Comparison of ENCODE assay signal across 9 mouse cellular contexts in the genomic region with DNA sequence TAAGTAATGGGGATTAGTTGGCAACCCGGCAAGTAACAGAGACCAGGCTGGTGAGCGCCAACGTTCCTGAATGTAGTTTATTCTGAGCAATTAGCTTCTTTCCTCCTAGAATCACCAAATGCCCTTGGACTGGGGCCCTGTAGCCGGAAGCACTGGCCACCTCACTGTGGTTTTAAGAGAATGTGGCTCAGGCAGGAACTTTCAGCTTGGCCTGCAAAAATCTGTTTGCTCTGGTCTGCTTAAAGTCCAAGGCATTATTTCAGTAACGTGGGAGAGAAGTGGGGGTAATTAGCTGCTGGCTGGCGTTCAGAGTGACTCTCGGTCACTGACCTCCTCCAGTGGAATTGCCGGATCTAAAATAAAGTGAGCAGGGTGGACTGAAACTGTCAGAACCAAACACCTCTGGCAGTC. TPM values are rescaled to one million over a fixed set of nuclear protein-coding genes. Genes with fewer than 3 reads are reported as not detected.
A peak's percentile ranks its signal among the peaks of the same experiment; 100 is the strongest.
DNase-seq lines count a peak whose midpoint lies in the region; ATAC-seq and TF ChIP-seq lines count a peak whose summit lies in the region.
"Had no signal": no experiment of that assay in that cellular context is flagged by ENCODE, and none has a peak within 500 bp of the region (broad histone marks: within the 10 kb centered on the region; RNA-seq: fewer than 3 reads in every experiment).

No protein-coding gene starts in this region.

- peak overlapping the region; percentile 60 for H3K27ac ChIP-seq in bone marrow macrophage, adult 2 months (ENCODE audit: insufficient read depth, low read depth, low read length)
- H3K27ac ChIP-seq in hindbrain, embryonic 15.5 days (replicated peaks): no peak overlapping the region
- H3K27ac ChIP-seq in limb, embryonic 11.5 days (replicated peaks; ENCODE audit: low read depth, low read length): no peak overlapping the region

- peak overlapping the region; percentile 19 for H3ac ChIP-seq in myocyte (ENCODE audit: control insufficient read depth, insufficient read length)

- H3K27me3 ChIP-seq in hindbrain, embryonic 15.5 days: no peaks in the 10 kb centered on the region
- H3K27me3 ChIP-seq in limb, embryonic 11.5 days (ENCODE audit: control insufficient read depth, insufficient read depth, low read length): no peaks in the 10 kb centered on the region
- no peaks in the 10 kb centered on the region for H3K27me3 ChIP-seq in myocyte (ENCODE audit: control insufficient read depth, insufficient read depth, insufficient read length)

- H3K36me3 ChIP-seq in hindbrain, embryonic 15.5 days: peaks cover 21% of the 10 kb centered on the region
- H3K36me3 ChIP-seq in limb, embryonic 11.5 days (ENCODE audit: control insufficient read depth, insufficient read depth, low read length): peaks cover 13% of the 10 kb centered on the region; the same call in 1 of the 2 replicates
- peaks cover 15% of the 10 kb centered on the region for H3K36me3 ChIP-seq in myocyte (ENCODE audit: control insufficient read depth, insufficient read depth)

- TF ChIP-seq CTCF in bone marrow macrophage, adult 2 months (IDR thresholded peaks at IDR 0.05; ENCODE audit: low read depth, low read length): no peak

- H3K79me2 ChIP-seq in myocyte (ENCODE audit: control insufficient read depth, insufficient read depth): peaks cover 23% of the 10 kb centered on the region

- H3K9me3 ChIP-seq in hindbrain, embryonic 15.5 days: no peaks in the 10 kb centered on the region
- H3K9me3 ChIP-seq in limb, embryonic 11.5 days (ENCODE audit: control insufficient read depth, low read length): no peaks in the 10 kb centered on the region

- peak overlapping the region; percentile 75 for H3K4me3 ChIP-seq in bone marrow macrophage, adult 2 months (ENCODE audit: insufficient read depth, low read length)
- peak overlapping the region; percentile 88 for H3K4me3 ChIP-seq in hindbrain, embryonic 15.5 days
- H3K4me3 ChIP-seq in limb, embryonic 11.5 days (ENCODE audit: low read depth, low read length): peak overlapping the region; percentile 79
- H3K4me3 ChIP-seq in myocyte: peak overlapping the region; percentile 71

- H3K9ac ChIP-seq in hindbrain, embryonic 15.5 days: peak overlapping the region; percentile 80; the same call in 1 of the 2 replicates
- H3K9ac ChIP-seq in limb, embryonic 11.5 days (ENCODE audit: low read length): peak overlapping the region; percentile 89; the same call in 1 of the 2 replicates

- TF ChIP-seq POLR2A in bone marrow macrophage, adult 2 months (IDR thresholded peaks at IDR 0.05; ENCODE audit: borderline replicate concordance, low read depth, low read length): no peak
- TF ChIP-seq POLR2A in myocyte (IDR thresholded peaks at IDR 0.05; ENCODE audit: insufficient read length, low read depth): no peak

- peak; percentile 74 to 87 for DNase-seq in right cerebral cortex, postnatal 10 days (ENCODE audit: low spot score in 2 of 2)
- no peak for DNase-seq in right cerebral cortex, postnatal 36 days (ENCODE audit: low spot score in 2 of 2)
- no peak for DNase-seq in limb, embryonic 11.5 days (ENCODE audit: low spot score)
- no peak for DNase-seq in gastrocnemius, postnatal 25 days
- DNase-seq in left cerebral cortex, adult 18-20 months (ENCODE audit: low spot score in 2 of 2): no peak

- peaks cover 11% of the 10 kb centered on the region for H3K4me1 ChIP-seq in bone marrow macrophage, adult 2 months (ENCODE audit: control insufficient read depth, insufficient read depth, low read length)
- H3K4me1 ChIP-seq in hindbrain, embryonic 15.5 days (replicated peaks): peaks cover 21% of the 10 kb centered on the region
- 0 out of 2 replicates have a peak, but pooled peaks cover 5% of the 10 kb centered on the region for H3K4me1 ChIP-seq in limb, embryonic 11.5 days (ENCODE audit: control insufficient read depth, insufficient read depth, low read length)

- 39% methylated on average over 8 of the region's 8 CpGs for WGBS in hindbrain, embryonic 15.5 days
- 15% methylated on average over 8 of the region's 8 CpGs for WGBS in limb, embryonic 11.5 days

- no peak for ATAC-seq in hindbrain, embryonic 15.5 days (ENCODE audit: low FRiP score, low read depth)
- no peak for ATAC-seq in limb, embryonic 11.5 days (ENCODE audit: insufficient number of reproducible peaks, low FRiP score, low TSS enrichment, low read depth)

- peak overlapping the region; percentile 77 for H3K4me2 ChIP-seq in hindbrain, embryonic 15.5 days
- H3K4me2 ChIP-seq in limb, embryonic 11.5 days (ENCODE audit: low read depth, severe bottlenecking): peak overlapping the region; percentile 60
- peak overlapping the region; percentile 91 for H3K4me2 ChIP-seq in myocyte (ENCODE audit: low read depth)

TF ChIP-seq in myocyte, 11 proteins besides CTCF, POLR2A, EP300 and RAD21:
- TF ChIP-seq USF1 (IDR thresholded peaks at IDR 0.05; ENCODE audit: low read depth) (no peak), REST (IDR thresholded peaks at IDR 0.05; ENCODE audit: insufficient read depth, insufficient read length) (no peak), SRF (IDR thresholded peaks at IDR 0.05; ENCODE audit: control insufficient read depth, insufficient read length, low read depth) (no peak), CEBPB (IDR thresholded peaks at IDR 0.05; ENCODE audit: insufficient read depth, poor library complexity, severe bottlenecking) (no peak), MYOD1 (IDR thresholded peaks at IDR 0.05; ENCODE audit: control insufficient read depth in 1 of 3, insufficient read length in 2 of 3, low read depth in 2 of 3) (no peak), MYOG (IDR thresholded peaks at IDR 0.05; ENCODE audit: control insufficient read depth in 1 of 3, insufficient read depth in 1 of 3, insufficient read length in 2 of 3, low read depth in 2 of 3) (no peak), TCF3 (IDR thresholded peaks at IDR 0.05; ENCODE audit: insufficient read length, low read depth) (no peak), MAX (IDR thresholded peaks at IDR 0.05; ENCODE audit: low read depth) (no peak), TCF12 (IDR thresholded peaks at IDR 0.05; ENCODE audit: insufficient read depth, poor library complexity, severe bottlenecking) (no peak), E2F4 (IDR thresholded peaks at IDR 0.05; ENCODE audit: insufficient read depth) (no peak), POLR2AphosphoS2 (IDR thresholded peaks at IDR 0.05; ENCODE audit: insufficient read length, low read depth) (no peak)
TF ChIP-seq in myocyte: peak in this region for 0.

RNA-seq across cellular contexts. Expression of a gene that starts 1.1 kb away (rescaled TPM):
- polyA plus RNA-seq in bone marrow macrophage, adult 2 months (2012; ENCODE audit: insufficient read depth, insufficient read length, missing spikeins): 26.7 and 30.9 TPM in 2 replicates
- 47.5 and 49.8 TPM in 2 replicates for polyA plus RNA-seq in hindbrain, embryonic 15.5 days (2015; fragmentation: Nextera tagmentation; extraction: Ambion mirVana)
- 67.1 and 70.5 TPM in 2 replicates for polyA plus RNA-seq in limb, embryonic 11.5 days (2014; fragmentation: Nextera tagmentation; extraction: Ambion mirVana)
- polyA plus RNA-seq in myocyte (2012; fragmentation: generic; extraction: Trizol): 32.2 TPM
- 10 to 100 TPM in 1 of 2 experiments, 1 to 10 TPM in 1; 8.0 to 11.3 TPM for total RNA-seq in gastrocnemius, postnatal 25 days (2021)
- total RNA-seq in left cerebral cortex, adult 18-20 months (2021): 10 to 100 TPM; 18.5 to 24.9 TPM

RNA-seq across cellular contexts. Expression of a gene that starts 59.8 kb away (rescaled TPM):
- polyA plus RNA-seq in bone marrow macrophage, adult 2 months (2012; ENCODE audit: insufficient read depth, insufficient read length, missing spikeins): not detected in 2 replicates
- polyA plus RNA-seq in hindbrain, embryonic 15.5 days (2015; fragmentation: Nextera tagmentation; extraction: Ambion mirVana): not detected in 2 replicates
- not detected in 2 replicates for polyA plus RNA-seq in limb, embryonic 11.5 days (2014; fragmentation: Nextera tagmentation; extraction: Ambion mirVana)
- polyA plus RNA-seq in myocyte (2012; fragmentation: generic; extraction: Trizol): 0.04 TPM
- 10 to 100 TPM; 69.2 to 93.6 TPM for total RNA-seq in gastrocnemius, postnatal 25 days (2021)
- total RNA-seq in left cerebral cortex, adult 18-20 months (2021): not detected
- polyA plus RNA-seq: frontal cortex, adult 2 months had no signal

Comparison
In these comparisons a context has a peak if more than half of its experiments do, and no peak if none do; other contexts are left out.
1. DNase-seq: peak in right cerebral cortex, postnatal 10 days (2 of 2); none in right cerebral cortex, postnatal 36 days (0 of 2), limb, embryonic 11.5 days (single experiment), gastrocnemius, postnatal 25 days (single experiment) and left cerebral cortex, adult 18-20 months (0 of 2).
2. Peak in every context shown above with its lines, with median percentiles within 50 percentile points of each other: H3K4me3 ChIP-seq and H3K4me2 ChIP-seq.